Mouse (Mus musculus): ENCODE results near the gene Bpifc.
A peak's percentile ranks its signal among the peaks of the same experiment; 100 is the strongest.

The Bpifc gene

GRCm38 (mm10) chr10:86010636-86011035 is 1.1 kb downstream of the Bpifc start:
- DNase-seq, result no peak

DNA sequence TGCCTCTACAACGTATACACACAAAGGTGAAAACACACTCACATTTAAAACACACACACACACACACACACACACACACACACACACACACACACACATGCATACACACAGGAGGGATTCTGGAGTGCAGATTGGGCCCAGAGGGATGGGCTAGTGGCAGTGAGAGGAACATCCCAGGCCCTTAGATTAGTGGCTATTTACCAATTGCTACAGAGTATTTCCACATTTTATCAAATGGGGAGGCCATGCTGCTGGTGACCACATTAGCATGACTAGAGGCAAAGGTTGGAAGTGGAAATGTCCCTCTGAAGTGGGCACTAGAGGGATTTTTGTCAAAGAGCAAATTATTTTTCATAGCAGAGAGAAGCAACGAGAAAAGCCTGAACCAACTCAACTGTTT is 2.0 kb downstream of the Bpifc start:
- DNase-seq, result no peak

- DNase-seq, result no peak
These were observed 5.2 kb downstream of the Bpifc start for GRCm38 (mm10) chr10:86006455-86006854.

DNA sequence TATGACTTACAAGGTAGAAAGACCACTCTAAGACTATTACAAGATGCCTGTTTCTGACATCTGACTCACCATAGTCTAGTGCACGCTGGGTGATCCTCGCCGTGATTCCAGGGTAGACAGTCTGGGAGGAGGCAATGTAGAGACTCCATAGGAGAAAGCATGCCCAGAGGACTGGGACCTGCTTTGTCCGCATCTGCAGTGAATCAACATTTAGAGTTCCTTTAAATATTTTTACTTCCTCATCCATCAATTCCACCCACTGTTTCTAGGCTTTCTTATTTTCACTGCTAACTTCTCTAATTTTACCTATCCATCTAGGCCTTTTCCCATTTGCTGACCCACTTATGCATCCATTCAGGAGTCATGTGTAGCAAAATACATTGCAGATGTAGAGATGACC is 11.2 kb downstream of the Bpifc start:
- DNase-seq, result no peak

GRCm38 (mm10) chr10:85994543-85995104 is 17.1 kb downstream of the Bpifc start:
- no peak for DNase-seq

DNA sequence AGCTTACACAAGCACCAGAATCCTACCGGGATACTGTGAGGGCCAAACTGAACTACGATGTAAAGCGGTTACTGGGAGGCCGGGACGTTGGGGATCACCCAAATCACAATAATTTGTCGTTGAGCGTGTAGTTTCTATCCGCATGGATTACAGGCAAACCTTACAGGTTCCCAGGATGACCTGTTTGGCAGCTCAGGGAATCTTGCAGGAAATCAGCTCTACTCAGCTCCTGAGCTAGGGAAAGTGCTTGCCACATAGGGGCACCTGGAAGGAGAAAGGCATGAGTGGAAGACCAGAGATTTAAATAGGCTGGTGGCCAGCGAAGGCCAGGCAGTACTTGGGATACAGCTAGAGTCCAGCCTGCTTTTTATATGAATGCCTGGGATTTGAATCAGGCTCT is 17.9 kb downstream of the Bpifc start:
- no peak for DNase-seq

- no peak for DNase-seq
These were observed 19.3 kb downstream of the Bpifc start for GRCm38 (mm10) chr10:85992412-85992811.

DNA sequence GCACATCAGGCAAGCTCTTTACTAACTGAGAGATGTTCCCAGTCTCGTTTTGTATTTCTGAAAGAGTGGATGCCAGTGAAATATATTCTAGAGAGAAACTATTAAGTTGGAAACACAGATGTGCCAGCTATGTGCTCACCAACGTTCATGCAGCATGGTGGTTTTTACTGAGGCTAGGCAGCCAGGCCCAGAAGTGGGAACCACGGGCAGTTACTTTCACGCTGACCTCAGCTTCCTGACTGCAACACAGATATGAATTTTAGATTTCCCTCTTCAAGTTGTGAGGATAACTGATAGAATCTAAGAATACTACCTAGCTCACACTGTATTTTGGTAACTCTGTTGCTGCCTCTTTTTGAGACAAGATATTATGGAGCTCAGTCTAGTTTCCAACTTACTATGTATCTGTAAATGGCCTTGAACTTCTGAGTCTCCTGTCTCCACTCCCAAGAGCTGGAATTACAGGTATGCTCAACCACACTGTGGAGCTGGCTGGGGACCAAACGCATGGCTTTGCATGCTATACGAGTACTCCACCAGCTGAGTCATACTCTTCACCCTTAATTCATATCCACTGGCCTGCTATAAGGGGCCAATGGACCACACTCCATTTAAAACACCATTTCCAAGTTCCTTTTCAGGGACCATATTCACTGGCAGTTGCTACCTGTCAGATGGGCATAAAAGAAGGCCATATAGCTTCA is 22.1 kb downstream of the Bpifc start:
- DNase-seq, result peak; percentile 20

- no peak for DNase-seq
These were observed 38.8 kb downstream of the Bpifc start for GRCm38 (mm10) chr10:85972915-85973314.

- no peak for DNase-seq
These were observed 39.9 kb downstream of the Bpifc start for GRCm38 (mm10) chr10:85971826-85972225.

DNA sequence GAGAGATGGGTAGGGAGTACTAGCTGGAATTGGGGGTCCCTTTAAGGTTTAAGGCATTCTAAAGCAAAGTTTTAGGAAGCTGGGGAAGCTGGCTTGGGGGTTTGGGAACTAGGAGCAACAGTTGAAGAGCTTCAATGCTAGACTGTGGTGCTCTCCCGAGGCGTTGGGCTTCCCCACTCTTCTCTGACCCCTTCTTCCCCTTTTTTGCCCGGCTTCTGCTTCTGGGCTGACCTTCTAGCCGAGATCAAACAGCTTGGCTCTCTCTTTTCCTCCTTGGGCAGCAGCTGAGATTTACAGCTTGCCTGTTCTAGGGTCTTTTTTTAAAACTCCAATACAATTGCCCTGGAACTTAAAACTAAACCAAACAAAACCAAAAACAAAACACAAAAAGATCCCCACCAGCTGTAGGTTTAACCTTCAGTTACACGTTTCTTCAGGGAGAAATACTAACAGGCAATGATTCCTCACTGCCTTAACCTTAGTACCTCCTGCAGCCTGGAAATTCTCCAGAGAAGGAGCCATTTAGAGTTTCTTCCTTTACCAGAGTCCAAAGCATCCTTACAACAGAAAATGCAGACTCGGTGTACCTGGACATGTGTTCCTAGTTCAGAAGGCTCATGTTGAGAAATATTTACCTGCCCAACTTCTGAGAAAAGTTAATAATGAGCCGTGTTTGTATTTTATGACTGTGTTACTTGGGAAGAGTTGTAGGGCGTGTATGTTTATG is 41.6 kb downstream of the Bpifc start:
- no peak for DNase-seq

GRCm38 (mm10) chr10:85968731-85969130 is 43.0 kb downstream of the Bpifc start:
- no peak for DNase-seq

- peak; percentile 84 for DNase-seq
These were observed 43.5 kb downstream of the Bpifc start for GRCm38 (mm10) chr10:85968157-85968634.

DNA sequence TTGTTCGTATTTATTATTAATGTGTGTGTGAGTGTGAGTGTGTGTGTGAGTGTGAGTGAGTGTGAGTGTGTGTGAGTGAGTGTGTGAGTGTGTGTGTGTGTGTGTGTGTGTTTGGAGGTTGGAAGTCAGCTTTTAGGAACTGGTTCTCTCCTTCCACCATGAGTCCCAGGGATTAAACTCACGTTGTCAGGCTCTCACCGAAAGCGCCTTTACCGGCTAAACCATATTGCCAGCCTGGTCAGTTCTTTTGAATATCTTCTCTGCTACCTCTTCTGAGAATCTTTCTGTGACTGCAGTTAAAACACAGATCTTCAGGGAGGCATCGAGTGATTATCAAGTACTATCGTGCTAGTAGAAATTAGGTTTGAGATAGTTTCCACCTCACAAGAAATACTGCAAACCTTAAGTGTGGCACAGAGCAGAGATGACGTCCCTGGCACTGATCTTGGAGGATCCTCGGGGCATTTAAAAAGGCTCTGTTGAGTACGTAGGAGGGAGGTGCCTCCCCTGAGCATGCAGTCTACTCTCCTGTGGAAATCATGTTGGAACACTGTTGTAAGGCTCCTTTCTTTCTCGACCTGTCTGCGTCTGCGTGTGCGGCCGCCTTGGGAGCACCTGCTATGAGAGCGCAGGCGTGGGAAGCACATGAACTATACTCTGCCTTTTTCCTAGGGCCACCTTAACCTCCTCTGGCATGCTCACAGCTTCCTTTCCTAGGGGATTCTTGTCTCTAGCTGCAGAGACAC is 44.1 kb downstream of the Bpifc start:
- no peak for DNase-seq

DNA sequence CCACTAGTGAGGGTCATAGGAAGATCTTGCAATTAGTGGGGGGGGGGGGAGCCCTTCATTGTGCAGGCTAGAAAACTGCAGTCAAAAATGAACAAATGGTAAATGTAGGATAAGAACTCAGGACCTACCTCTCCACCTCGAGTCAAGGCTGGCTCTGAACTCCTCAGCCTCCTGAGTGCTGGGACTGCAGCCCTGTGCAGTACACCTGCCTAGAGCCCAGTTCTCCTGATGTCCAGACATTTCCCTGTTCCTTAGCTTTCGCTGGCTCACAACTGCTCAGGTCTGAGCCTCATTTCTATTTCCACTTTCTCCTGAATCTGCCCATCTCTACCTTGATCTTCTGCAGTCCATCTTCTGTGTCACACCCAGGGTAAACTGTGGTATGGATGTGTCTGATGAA is 45.2 kb downstream of the Bpifc start:
- DNase-seq, result no peak

- no peak for DNase-seq
These were observed 47.4 kb downstream of the Bpifc start for GRCm38 (mm10) chr10:85964316-85964715.

- peak; percentile 7 for DNase-seq
These were observed 48.8 kb downstream of the Bpifc start for GRCm38 (mm10) chr10:85962897-85963296.

DNA sequence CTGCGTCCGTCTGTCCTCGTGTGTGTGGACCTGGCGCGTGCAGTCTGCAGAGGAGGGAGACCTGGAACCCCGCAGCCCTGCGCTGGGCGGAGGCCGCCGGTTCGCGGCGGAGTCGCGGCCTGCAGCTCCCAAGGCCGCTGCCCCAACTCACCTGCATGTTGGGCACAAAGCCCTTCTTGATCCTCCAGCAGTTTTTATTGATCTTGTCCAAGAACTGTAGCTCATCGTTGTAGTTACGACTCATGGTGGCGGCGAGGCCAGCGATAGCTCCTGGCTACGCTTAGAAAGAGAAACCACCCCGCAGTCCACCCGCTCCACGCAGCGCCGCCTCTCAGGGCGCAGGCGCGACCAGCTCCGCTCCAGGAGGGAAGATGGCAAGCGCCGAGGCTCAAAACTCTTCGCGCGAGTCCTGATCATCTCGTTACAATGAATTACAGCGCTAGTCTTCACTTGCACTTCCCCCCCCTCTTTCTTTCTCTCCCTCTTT is 54.2 kb downstream of the Bpifc start, which contains the start of gene Rtcb:
Rtcb (minus strand) TSS at position 360 of the 487 bp plus-strand sequence.
- peak; percentile 97 for DNase-seq

GRCm38 (mm10) chr10:85956871-85957419 is 54.8 kb downstream of the Bpifc start:
- peak; percentile 7 for DNase-seq

- DNase-seq, result peak; percentile 55
These were observed 57.3 kb downstream of the Bpifc start for GRCm38 (mm10) chr10:85954429-85954828.

DNA sequence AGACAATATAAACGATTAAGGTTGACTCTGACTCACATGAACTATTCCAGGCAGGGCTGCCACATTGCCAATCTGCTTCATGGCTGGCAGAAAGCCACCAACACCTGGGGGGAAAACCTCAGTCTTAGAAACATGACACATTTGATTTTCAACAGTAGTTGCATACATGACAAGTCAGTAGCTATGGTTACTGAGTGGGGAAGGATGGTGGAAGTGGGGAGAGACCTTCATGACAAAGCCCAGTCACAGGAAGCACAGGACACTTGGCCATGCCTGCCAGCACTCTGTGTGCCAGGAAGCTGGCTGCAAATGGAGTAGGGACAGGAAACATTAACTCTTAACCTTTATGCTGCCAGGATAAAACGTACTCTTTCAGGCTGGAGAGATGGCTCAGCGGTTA is 58.3 kb downstream of the Bpifc start:
- peak; percentile 56 for DNase-seq

DNA sequence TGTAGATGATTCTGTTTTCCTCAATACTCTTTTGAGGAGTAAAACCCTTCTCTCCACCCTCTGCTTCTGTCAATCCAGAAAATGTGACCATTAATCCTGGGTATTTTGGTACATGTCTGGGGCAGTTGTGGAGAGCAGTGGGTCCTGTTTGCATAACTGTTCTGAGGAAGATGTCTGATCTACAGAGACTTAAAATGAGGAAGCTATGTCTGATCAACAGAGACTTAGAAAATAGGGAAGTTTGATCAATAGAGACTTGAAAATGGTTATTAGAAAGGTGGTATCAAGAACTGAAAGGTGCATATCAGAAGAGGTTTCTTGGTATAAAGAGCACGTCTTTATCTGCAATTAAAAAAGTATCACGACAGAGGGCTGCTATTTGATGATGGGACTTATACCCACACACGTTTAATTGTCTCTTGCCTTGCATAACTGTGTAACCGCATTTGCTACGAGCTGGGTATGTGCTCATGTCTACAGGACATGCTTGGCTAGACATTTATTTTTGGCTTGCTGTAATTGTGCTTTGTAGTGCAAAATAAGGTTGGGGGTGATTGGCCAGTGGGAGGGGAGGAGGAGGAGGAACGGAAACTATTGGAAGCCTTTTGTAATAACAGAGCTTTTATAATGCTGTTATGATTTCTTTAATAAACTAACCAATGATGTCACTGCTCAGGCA is 59.8 kb downstream of the Bpifc start:
- DNase-seq, result peak; percentile 14
